Mouse (Mus musculus) inflammation-experienced regulatory T-cells, adult 6 months (primary cell): ENCODE results near the gene Dennd1c. TPM values are rescaled to one million over a fixed set of nuclear protein-coding genes. Genes with fewer than 3 reads are reported as not detected.

Experiments used
- ATAC-seq: one replicate; pipeline ENCODE4 v1.8.0; 2017
- polyA plus RNA-seq, 3 experiments: library from polyadenylated mRNA; unstranded; fragments of 100-300 nt; shearing (Covaris generic); gene quantifications; one replicate each; pipeline ENCODE4 v1.2.1; 2017

The Dennd1c gene
- polyA plus RNA-seq, 3 experiments from 2014 or later = 183 to 288 (median 219) TPM

DNA sequence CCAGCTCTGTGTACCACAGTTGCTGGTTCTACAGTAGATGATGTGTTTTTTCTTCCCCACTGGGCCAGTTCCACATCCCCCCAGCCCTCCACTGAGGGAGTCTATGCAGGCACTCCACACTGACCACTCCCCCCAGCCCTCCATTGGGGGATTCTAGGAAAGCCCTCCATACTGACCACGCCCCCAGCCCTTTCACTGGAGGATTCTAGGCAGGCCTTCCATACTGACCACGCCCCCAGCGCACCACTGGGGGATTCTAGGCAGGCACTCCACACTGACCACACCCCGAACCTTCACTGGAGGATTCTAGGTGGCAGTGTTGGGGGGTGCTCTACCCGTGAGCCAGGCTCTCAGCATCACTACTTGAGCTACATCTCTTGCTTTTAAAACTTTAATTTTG, 30.9 kb downstream of the Dennd1c start:
- no peak for ATAC-seq

DNA sequence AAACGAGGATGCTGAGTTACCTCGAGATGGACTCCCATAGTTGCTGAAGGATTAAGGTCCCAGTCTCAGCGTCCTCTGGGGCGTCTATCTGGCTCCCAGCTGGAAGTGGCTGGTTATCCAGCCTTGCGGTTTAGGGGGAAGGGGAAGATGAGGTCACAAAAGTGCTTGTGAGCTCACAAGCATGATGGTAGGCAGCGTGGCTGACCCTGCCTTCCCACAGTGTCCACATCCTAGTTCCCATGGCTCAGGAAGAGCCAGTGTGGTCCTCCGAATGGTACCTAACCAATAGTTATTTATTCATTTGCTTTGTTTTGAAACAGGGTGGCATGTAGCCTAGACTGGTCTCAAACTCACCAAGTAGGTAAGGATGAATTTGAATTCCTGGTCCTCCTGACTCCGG, 36.8 kb downstream of the Dennd1c start, which contains the start of gene Slc25a41:
Slc25a41 (minus strand) TSS at position 101 of the 400 bp plus-strand sequence.
- no peak for ATAC-seq

DNA sequence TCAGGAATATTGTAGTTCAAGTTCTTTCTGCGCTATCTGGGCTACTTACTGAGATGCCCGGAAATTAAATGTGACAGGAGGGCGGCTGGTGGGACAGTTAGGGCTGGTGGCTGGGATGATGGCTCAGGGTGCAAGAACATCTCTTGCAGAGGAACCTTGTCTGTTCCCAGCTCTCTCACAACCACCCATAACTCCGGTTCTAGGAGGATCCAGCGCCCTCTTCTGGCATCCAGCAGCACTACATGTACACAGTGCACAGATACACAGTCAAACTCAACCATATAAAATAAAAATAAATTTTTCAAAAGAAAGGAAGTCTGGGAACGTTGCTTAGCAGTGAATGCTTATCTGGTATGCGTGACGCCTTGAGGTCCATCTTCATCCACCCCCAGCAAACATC, 39.3 kb downstream of the Dennd1c start:
- no peak for ATAC-seq

DNA sequence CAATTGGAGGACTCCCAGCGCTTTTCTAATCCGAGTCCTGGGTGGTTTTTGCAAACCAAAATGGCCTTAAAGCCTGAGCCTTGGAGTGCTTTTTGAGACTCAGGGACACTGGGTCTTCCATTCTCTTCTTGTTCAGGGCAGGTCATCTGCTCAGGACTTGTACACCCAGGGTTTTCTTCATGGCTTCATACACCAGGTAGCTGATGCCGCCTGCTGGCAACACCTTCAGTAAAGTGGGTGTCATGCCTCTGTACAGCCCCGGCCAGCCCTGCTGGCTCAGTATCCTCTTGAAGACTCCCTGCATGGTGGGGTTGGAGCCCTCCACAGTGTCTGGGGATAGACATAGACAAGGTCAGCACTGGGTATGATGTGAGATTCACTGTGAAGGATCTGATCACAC, 45.5 kb downstream of the Dennd1c start:
- no peak for ATAC-seq

DNA sequence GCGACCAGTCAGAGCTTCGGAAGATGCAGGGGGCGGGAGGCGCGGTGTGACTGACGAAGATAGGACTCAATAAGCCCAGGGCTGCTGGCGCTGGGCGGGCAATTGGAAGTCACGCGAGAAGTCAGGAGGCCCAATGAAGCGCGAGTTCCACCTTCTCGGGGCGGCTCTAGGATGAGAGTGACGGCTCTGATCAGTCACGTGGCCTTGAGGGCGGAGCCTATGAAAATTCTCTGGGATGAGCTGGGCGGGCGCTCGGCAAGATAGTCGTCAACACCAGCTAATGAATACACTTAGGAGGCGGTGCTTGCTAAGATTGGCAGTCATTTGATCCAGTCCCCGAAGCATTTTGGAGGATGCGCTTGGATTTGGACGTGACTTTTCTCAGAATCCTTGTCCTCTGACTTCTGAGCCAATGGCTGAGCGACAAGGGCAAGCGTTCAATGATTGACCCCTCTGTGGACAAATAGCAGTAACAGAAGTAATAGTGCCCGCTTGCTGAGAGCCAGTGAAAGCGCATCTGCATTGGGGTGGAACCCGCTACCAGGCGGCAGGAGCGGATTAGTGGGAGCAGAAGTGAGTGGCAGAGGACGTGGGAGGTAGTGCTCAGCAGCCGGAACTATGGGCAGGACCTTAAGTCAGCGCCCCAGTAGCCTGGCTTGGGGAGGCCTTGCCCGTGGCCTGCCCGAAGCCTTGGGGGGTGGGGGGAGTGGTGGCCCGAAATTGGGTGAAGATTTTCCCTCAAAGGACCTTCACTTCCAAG, 46.5 kb downstream of the Dennd1c start:
- ATAC-seq = peak; percentile 88

DNA sequence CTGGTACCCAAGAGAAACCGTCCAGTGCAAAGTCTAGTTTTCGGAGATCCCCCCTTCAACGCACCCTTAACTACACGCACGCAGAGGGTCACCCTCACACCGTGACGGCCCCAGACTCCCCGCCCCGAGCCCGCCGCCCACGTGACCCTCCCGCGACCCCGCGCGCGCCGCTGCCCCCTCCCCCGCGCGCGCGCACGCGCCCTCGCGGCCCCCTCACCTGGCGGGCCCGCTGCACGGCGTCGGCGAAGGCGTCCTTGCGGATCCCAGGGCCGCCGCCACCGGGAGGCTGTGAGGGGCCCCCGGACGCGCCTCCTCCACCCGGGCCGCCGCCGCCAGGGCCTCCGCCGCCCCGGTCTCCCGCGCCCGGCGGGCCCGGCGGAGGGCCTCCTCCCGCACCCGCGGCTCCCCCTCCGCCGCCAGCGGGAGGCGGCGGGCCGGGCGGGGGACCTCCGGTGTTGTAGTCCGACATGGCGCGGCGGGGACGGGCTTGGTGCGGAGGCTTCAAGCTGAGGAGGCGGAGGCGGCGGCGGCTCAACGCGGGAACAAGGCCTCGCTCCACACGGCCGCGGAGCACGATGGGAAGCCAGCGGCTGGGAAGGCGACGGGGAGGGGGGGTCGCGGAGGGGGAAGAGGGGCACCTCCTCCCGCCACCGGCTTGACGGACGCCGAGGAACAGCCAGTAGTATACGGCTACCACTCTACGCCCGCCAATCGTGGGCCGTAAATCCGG, 47.2 kb downstream of the Dennd1c start, which contains the start of gene Khsrp:
Khsrp (minus strand) TSS at position 592 of the 730 bp plus-strand sequence.
- ATAC-seq = no peak

DNA sequence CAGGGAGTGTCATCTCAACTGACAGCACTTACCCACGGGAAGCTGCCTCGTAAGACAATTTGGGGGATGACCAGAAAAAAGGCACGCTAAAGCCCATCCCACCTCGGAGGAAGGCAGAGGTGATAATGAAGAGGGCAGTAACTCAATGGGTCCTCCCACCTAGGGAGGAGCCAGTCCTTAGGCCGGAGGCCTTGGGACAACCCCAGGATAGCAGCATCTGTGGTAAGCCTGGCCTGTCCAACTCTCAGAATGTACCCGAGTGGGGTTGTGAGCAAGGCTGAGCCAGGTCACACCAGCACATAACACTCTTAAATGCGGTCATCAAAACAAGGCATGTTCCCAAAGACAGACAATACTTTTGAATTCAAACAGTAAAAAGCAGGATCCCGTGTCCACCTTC, 48.6 kb downstream of the Dennd1c start:
- no peak for ATAC-seq

DNA sequence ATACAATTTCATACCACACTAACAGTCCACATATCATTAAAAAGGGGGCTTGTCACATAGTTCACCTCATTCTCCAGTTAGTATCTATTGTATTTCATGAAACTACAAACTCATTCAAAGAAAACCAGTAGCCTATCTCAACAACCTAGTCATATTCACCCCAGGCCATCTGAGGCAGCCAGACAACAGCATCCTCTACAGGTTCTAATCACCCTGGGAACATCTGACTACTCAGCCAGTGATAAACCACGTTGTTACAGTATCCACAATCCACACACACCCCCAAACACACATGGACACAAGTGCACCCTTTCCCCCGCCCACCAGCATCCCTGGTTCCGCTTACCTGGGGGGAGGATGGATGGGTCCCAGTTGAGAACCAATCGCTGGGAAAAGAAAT, 50.8 kb downstream of the Dennd1c start:
- no peak for ATAC-seq

DNA sequence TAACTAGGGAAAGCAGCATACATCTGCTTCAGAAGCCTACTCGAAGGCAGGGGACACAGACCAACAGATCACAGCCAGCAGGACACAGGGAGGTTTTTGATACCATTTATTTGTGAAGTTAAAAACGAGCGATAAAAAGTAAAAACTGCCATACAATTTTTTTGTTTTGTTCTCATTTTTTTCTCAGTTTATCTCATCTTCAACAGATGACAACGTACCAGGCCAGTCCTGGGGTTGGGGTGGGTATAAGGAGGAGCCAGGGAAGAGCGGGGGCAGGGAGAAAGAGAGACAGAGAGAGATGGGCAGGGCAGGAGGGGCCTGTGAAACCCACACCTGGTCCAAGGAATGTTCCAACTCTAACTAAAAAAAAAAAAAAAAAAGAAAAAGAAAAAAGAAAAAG, 57.4 kb downstream of the Dennd1c start:
- no peak for ATAC-seq

DNA sequence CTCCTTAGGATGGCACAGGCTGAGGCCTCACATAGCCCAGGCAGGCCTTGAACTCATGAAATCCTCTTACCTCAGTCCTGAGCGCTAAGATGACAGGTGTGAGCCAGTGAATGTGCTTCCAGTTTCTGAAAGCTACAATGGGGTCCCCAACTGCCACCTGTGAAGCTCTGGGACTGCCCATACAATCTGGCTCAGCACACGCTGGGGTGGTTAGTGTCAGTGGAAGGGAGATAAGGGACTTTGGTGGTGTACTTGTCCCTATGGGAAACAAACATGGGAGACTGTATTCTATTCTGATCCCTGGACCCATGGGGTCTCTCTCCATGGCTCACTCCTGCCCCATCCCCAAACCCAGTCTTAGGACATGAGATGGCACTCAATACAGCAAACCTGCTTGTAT, 58.6 kb downstream of the Dennd1c start:
- ATAC-seq = no peak

Other genes with a start within 250 kb of the Dennd1c start
- 1 to 10 TPM in 2 of 3 experiments, under 1 TPM in 1; 0.62 to 3.3 (median 1.5) TPM for gene Rfx2, start 247.5 kb downstream of the Dennd1c start, polyA plus RNA-seq
- not detected for gene Acsbg2, start 204.1 kb downstream of the Dennd1c start, polyA plus RNA-seq
- under 1 TPM; 0.21 to 0.57 (median 0.28) TPM for gene 1700061G19Rik, start 203.0 kb downstream of the Dennd1c start, polyA plus RNA-seq
- 1 to 10 TPM; 5.4 to 6.2 (median 5.6) TPM for gene Mllt1, start 143.1 kb downstream of the Dennd1c start, polyA plus RNA-seq
- gene Acer1, start 96.4 kb downstream of the Dennd1c start, polyA plus RNA-seq = not detected
- gene Clpp, start 88.2 kb downstream of the Dennd1c start, polyA plus RNA-seq = 100 to 1,000 TPM in 2 of 3 experiments, 10 to 100 TPM in 1; 61.9 to 113 (median 112) TPM
- gene Alkbh7, start 81.2 kb downstream of the Dennd1c start, polyA plus RNA-seq = 10 to 100 TPM; 20.3 to 29.1 (median 22.2) TPM
- 1 to 10 TPM in 1 of 3 experiments, under 1 TPM in 1, not detected in 1; 0.82 to 1.5 TPM for gene Pspn, start 78.5 kb downstream of the Dennd1c start, polyA plus RNA-seq
- gene Gtf2f1, start 67.2 kb downstream of the Dennd1c start, polyA plus RNA-seq = 10 to 100 TPM; 66.8 to 86.1 (median 78.3) TPM
- 1 to 10 TPM in 1 of 3 experiments, under 1 TPM in 2; 0.51 to 1.7 (median 0.67) TPM for gene Gm17949, start 67.0 kb downstream of the Dennd1c start, polyA plus RNA-seq
- gene Khsrp, start 47.0 kb downstream of the Dennd1c start, polyA plus RNA-seq = 10 to 100 TPM; 17.4 to 36.4 (median 31.4) TPM
- not detected for gene Slc25a41, start 36.9 kb downstream of the Dennd1c start, polyA plus RNA-seq
- gene Crb3, start 19.4 kb downstream of the Dennd1c start, polyA plus RNA-seq = 1 to 10 TPM in 1 of 3 experiments, under 1 TPM in 2; 0.94 to 2.4 (median 0.99) TPM
- 1 to 10 TPM; 1.0 to 3.1 (median 2.6) TPM for gene Slc25a23, start 18.7 kb downstream of the Dennd1c start, polyA plus RNA-seq
- gene Tubb4a, start 9.3 kb upstream of the Dennd1c start, polyA plus RNA-seq = 1 to 10 TPM; 2.2 to 5.4 (median 3.9) TPM
- gene Tnfsf9, start 26.8 kb upstream of the Dennd1c start, polyA plus RNA-seq = 10 to 100 TPM in 2 of 3 experiments, 1 to 10 TPM in 1; 9.6 to 30.9 (median 15.9) TPM
- 1 to 10 TPM; 1.6 to 5.2 (median 3.4) TPM for gene Cd70, start 71.3 kb upstream of the Dennd1c start, polyA plus RNA-seq
- 10 to 100 TPM; 13.3 to 15.2 (median 14.1) TPM for gene Tnfsf14, start 115.7 kb upstream of the Dennd1c start, polyA plus RNA-seq
- gene C3, start 149.6 kb upstream of the Dennd1c start, polyA plus RNA-seq = 1 to 10 TPM; 1.0 to 3.6 (median 1.8) TPM
- gene Gpr108, start 169.9 kb upstream of the Dennd1c start, polyA plus RNA-seq = 10 to 100 TPM; 49.0 to 66.3 (median 56.5) TPM
- 1 to 10 TPM; 1.0 to 4.4 (median 3.6) TPM for gene Trip10, start 170.9 kb upstream of the Dennd1c start, polyA plus RNA-seq
- 10 to 100 TPM; 66.1 to 89.2 (median 85.7) TPM for gene Vav1, start 200.6 kb upstream of the Dennd1c start, polyA plus RNA-seq